Mouse (Mus musculus) MEL (cell line): ENCODE measurements at regions not wholly inside any gene's neighbourhood (a gene's known extent, or its start where the extent isn't known, plus 50 kb on each side); places are given as distances from the start of the nearest gene placed in this dataset.

Source experiments
- DNase-seq: peaks from one replicate; pipeline ENCODE4 v3.0.0; 2011; ENCODE audit warnings: low read depth, low spot score
- H3K27ac ChIP-seq: 2 replicates; pipeline ENCODE4 v1.5.1; 2012; ENCODE audit warnings: low read depth, mild to moderate bottlenecking, control low read depth, low read length, moderate library complexity; ENCODE audit not compliant: control insufficient read depth
- H3K27me3 ChIP-seq, 2 experiments: fragments of 150-350 bp in 1 of 2; sonication (generic) in 1 of 2; 2 replicates each; pipeline ENCODE4 v1.6.1; 2012; ENCODE audit warnings: low read length in 2 of 2, mild to moderate bottlenecking in 2 of 2, improper control_type of control experiment in 1 of 2, moderate library complexity in 1 of 2; ENCODE audit not compliant: insufficient read depth in 2 of 2, control insufficient read depth in 1 of 2
- H3K36me3 ChIP-seq, 2 experiments: 2 replicates each; pipeline ENCODE4 v1.6.1; 2012 to 2014; ENCODE audit warnings: low read length in 2 of 2, improper control_type of control experiment in 1 of 2, inconsistent platforms in 1 of 2, mild to moderate bottlenecking in 1 of 2; ENCODE audit not compliant: insufficient read depth in 2 of 2, control insufficient read depth in 1 of 2
- H3K4me1 ChIP-seq, 2 experiments: fragments of 150-350 bp in 1 of 2; sonication (generic) in 1 of 2; 2 replicates each; pipeline ENCODE4 v1.6.1; 2012; ENCODE audit warnings: low read length in 2 of 2, improper control_type of control experiment in 1 of 2, mild to moderate bottlenecking in 1 of 2; ENCODE audit not compliant: insufficient read depth in 2 of 2, control insufficient read depth in 1 of 2
- H3K4me3 ChIP-seq, 2 experiments: fragments of 150-350 bp in 1 of 2; sonication (generic) in 1 of 2; 2 replicates each; pipeline ENCODE4 v1.5.1; 2012; ENCODE audit warnings: low read depth in 2 of 2, low read length in 2 of 2, mild to moderate bottlenecking in 2 of 2, moderate library complexity in 2 of 2, control low read depth in 1 of 2, improper control_type of control experiment in 1 of 2; ENCODE audit not compliant: control insufficient read depth in 1 of 2, insufficient read depth in 1 of 2
- H3K79me2 ChIP-seq: 2 replicates; pipeline ENCODE4 v1.6.1; 2012; ENCODE audit warnings: mild to moderate bottlenecking, low read length, moderate library complexity; ENCODE audit not compliant: control insufficient read depth, poor library complexity, insufficient read depth
- H3K9ac ChIP-seq: 2 replicates; pipeline ENCODE4 v1.6.1; 2012; ENCODE audit warnings: low read depth, mild to moderate bottlenecking, control low read depth, low read length, moderate library complexity; ENCODE audit not compliant: control insufficient read depth, poor library complexity, severe bottlenecking
- H3K9me3 ChIP-seq: fragments of 150-350 bp; sonication (generic); replicated peaks from 2 replicates; pipeline ENCODE4 v1.6.1; 2012; ENCODE audit warnings: mild to moderate bottlenecking, low read length, improper control_type of control experiment, moderate library complexity; ENCODE audit not compliant: insufficient read depth
- CHD2 ChIP-seq: IDR thresholded peaks from 2 replicates; pipeline ENCODE4 v1.6.1; 2011; ENCODE audit warnings: low read length, improper control_type of control experiment
- E2F4 ChIP-seq: IDR thresholded peaks from 2 replicates; pipeline ENCODE4 v1.6.1; 2011; ENCODE audit warnings: low read depth, low read length, improper control_type of control experiment, borderline replicate concordance
- ELF1 ChIP-seq: IDR thresholded peaks from 2 replicates; pipeline ENCODE4 v1.6.1; 2014; ENCODE audit warnings: low read depth, mild to moderate bottlenecking, inconsistent platforms, low read length, improper control_type of control experiment, moderate library complexity
- EP300 ChIP-seq, 2 experiments: IDR thresholded peaks; 2 replicates each; pipeline ENCODE4 v1.6.1; 2011; ENCODE audit warnings: improper control_type of control experiment in 2 of 2, low read length in 2 of 2, low read depth in 1 of 2, mild to moderate bottlenecking in 1 of 2
- GABPA ChIP-seq: IDR thresholded peaks from 2 replicates; pipeline ENCODE4 v1.6.1; 2012; ENCODE audit warnings: low read depth, mild to moderate bottlenecking, inconsistent platforms, low read length, improper control_type of control experiment, moderate library complexity
- JUND ChIP-seq: IDR thresholded peaks from 2 replicates; pipeline ENCODE4 v1.6.1; 2011; ENCODE audit warnings: low read depth, mild to moderate bottlenecking, improper control_type of control experiment, low read length
- MAX ChIP-seq: IDR thresholded peaks from 2 replicates; pipeline ENCODE4 v1.6.1; 2011; ENCODE audit warnings: low read length, improper control_type of control experiment
- MAZ ChIP-seq: IDR thresholded peaks from 2 replicates; pipeline ENCODE4 v1.6.1; 2012; ENCODE audit warnings: low read depth, mild to moderate bottlenecking, inconsistent platforms, low read length, improper control_type of control experiment
- MEF2A ChIP-seq: IDR thresholded peaks from 2 replicates; pipeline ENCODE4 v1.6.1; 2014; ENCODE audit warnings: low read depth, mild to moderate bottlenecking, inconsistent platforms, low read length, improper control_type of control experiment; ENCODE audit not compliant: poor library complexity, insufficient replicate concordance, severe bottlenecking; ENCODE audit errors: extremely low read depth
- MXI1 ChIP-seq: IDR thresholded peaks from 2 replicates; pipeline ENCODE4 v1.6.1; 2011; ENCODE audit warnings: mild to moderate bottlenecking, low read depth, low read length, improper control_type of control experiment
- MYB ChIP-seq: IDR thresholded peaks from 2 replicates; pipeline ENCODE4 v1.6.1; 2011; ENCODE audit warnings: mild to moderate bottlenecking, low read depth, low read length, improper control_type of control experiment
- NRF1 ChIP-seq: IDR thresholded peaks from 2 replicates; pipeline ENCODE4 v1.6.1; 2014; ENCODE audit warnings: low read depth, mild to moderate bottlenecking, inconsistent platforms, low read length, improper control_type of control experiment, moderate library complexity; ENCODE audit not compliant: poor library complexity, insufficient read depth, severe bottlenecking
- POLR2AphosphoS2 ChIP-seq: IDR thresholded peaks from 2 replicates; pipeline ENCODE4 v1.6.1; 2011; ENCODE audit warnings: low read length, improper control_type of control experiment
- SIN3A ChIP-seq: IDR thresholded peaks from 2 replicates; pipeline ENCODE4 v1.6.1; 2012; ENCODE audit warnings: low read length, improper control_type of control experiment, inconsistent platforms
- TBP ChIP-seq: IDR thresholded peaks from 2 replicates; pipeline ENCODE4 v1.8.0; 2011; ENCODE audit warnings: low read depth, low read length, improper control_type of control experiment
- TCF12 ChIP-seq: IDR thresholded peaks from 2 replicates; pipeline ENCODE4 v1.6.1; 2014; ENCODE audit warnings: low read depth, mild to moderate bottlenecking, inconsistent platforms, low read length, improper control_type of control experiment, moderate library complexity
- USF2 ChIP-seq, 2 experiments: IDR thresholded peaks; 2 replicates each; pipeline ENCODE4 v1.6.1; 2011 to 2012; ENCODE audit warnings: improper control_type of control experiment in 2 of 2, low read length in 2 of 2, borderline replicate concordance in 1 of 2, inconsistent platforms in 1 of 2, low read depth in 1 of 2, mild to moderate bottlenecking in 1 of 2; ENCODE audit not compliant: insufficient read depth in 1 of 2
- ZC3H11A ChIP-seq: IDR thresholded peaks from 2 replicates; pipeline ENCODE4 v1.6.1; 2012; ENCODE audit warnings: low read depth, mild to moderate bottlenecking, inconsistent platforms, low read length, improper control_type of control experiment
- ZKSCAN1 ChIP-seq: IDR thresholded peaks from 2 replicates; pipeline ENCODE4 v1.6.1; 2012; ENCODE audit warnings: low read depth, mild to moderate bottlenecking, inconsistent platforms, low read length, improper control_type of control experiment, moderate library complexity
- ZNF384 ChIP-seq: IDR thresholded peaks from 2 replicates; pipeline ENCODE4 v1.6.1; 2012; ENCODE audit warnings: low read depth, mild to moderate bottlenecking, inconsistent platforms, low read length, improper control_type of control experiment

DNA sequence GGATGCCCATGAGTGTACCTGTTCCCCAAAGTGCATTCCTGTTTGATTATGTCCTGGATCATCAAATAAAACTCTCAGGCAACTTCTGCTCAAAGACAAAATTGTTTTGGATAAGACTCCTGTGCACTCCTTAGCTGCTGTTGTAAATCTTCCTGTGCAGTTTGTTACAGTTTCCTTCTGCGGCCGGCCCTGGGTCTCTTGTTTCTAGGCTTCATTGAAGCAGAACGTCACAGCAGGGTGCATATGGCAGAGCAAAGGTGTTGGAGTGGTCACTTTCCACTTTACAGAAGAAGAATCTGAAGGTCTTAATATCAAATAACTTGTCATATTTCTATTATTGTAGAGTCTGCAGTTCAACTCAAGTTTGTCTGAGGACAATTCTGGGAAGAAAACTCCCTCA is 889.9 kb downstream of the Pcdh17 start:
- no peak for DNase-seq
- Histone ChIP-seq H3K4me1 (no peaks in the 10 kb centered on the region), H3K27me3 (no peaks in the 10 kb centered on the region), H3K36me3 (no peaks in the 10 kb centered on the region), H3K9ac (no peak overlapping the region), H3K4me3 (no peak overlapping the region), H3K9me3 (no peaks in the 10 kb centered on the region), H3K79me2 (no peaks in the 10 kb centered on the region), H3K27ac (no peak overlapping the region)
- TF ChIP-seq ZKSCAN1: no peak

- no peaks in the 10 kb centered on the region for H3K79me2 ChIP-seq
- no peak overlapping the region for H3K27ac ChIP-seq
- H3K9ac ChIP-seq: no peak overlapping the region
- H3K36me3 ChIP-seq: no peaks in the 10 kb centered on the region
- no peaks in the 10 kb centered on the region for H3K27me3 ChIP-seq
- H3K4me1 ChIP-seq: no peaks in the 10 kb centered on the region
- no peak overlapping the region for H3K4me3 ChIP-seq
- TF ChIP-seq MAZ (no peak), GABPA (no peak), ELF1 (no peak), CHD2 (no peak), MYB (no peak), POLR2AphosphoS2 (no peak), MAX (no peak), ZKSCAN1 (no peak), EP300 (IDR thresholded peaks at IDR 0.05; ENCODE audit: low read depth in 1 of 2, low read length in 2 of 2) (no peak), SIN3A (no peak), TBP (no peak), ZNF384 (no peak), NRF1 (no peak), JUND (no peak)
- no peak for DNase-seq
- no peaks in the 10 kb centered on the region for H3K9me3 ChIP-seq
Measured at GRCm38 (mm10) chr14:85337182-85337581, 893.8 kb downstream of the Pcdh17 start.

GRCm38 (mm10) chr14:85354626-85355355 is 911.4 kb downstream of the Pcdh17 start:
- DNase-seq: no peak
- H3K4me3 ChIP-seq: no peak overlapping the region
- TF ChIP-seq SIN3A (no peak), CHD2 (no peak), MEF2A (no peak), MXI1 (no peak), ZC3H11A (no peak), USF2 (IDR thresholded peaks at IDR 0.05; ENCODE audit: borderline replicate concordance in 1 of 2, insufficient read depth in 1 of 2, low read depth in 1 of 2, low read length in 2 of 2) (no peak), GABPA (no peak), E2F4 (no peak), MAZ (no peak), JUND (no peak), TCF12 (no peak), ZNF384 (no peak)
- H3K9me3 ChIP-seq: no peaks in the 10 kb centered on the region
- H3K36me3 ChIP-seq: no peaks in the 10 kb centered on the region
- H3K27me3 ChIP-seq: no peaks in the 10 kb centered on the region
- H3K79me2 ChIP-seq: no peaks in the 10 kb centered on the region
- H3K27ac ChIP-seq: no peak overlapping the region
- H3K4me1 ChIP-seq: no peaks in the 10 kb centered on the region
- no peak overlapping the region for H3K9ac ChIP-seq
